Mouse (Mus musculus) hindbrain, embryonic 16.5 days (tissue): ENCODE measurements at regions not wholly inside any gene's neighbourhood (a gene's known extent, or its start where the extent isn't known, plus 50 kb on each side); places are given as distances from the start of the nearest gene placed in this dataset.

ENCODE experiments used
- ATAC-seq: fragments of 200-750 bp; cut with Nextera tagmentation; 2 replicates; pipeline ENCODE4 v1.8.0; 2017; ENCODE audit warnings: moderate TSS enrichment, moderate library complexity
- H3K27ac ChIP-seq: fragments of 300-500 bp; sonication (generic); 2 replicates; pipeline ENCODE4 v1.5.1; 2014; ENCODE audit warnings: low read depth, mild to moderate bottlenecking, control low read depth, low read length, moderate library complexity
- H3K27me3 ChIP-seq: fragments of 300-500 bp; sonication (generic); replicated peaks from 2 replicates; pipeline ENCODE4 v1.6.1; 2014; ENCODE audit warnings: low read length; ENCODE audit not compliant: control insufficient read depth, insufficient read depth
- H3K36me3 ChIP-seq: fragments of 300-500 bp; sonication (generic); 2 replicates; pipeline ENCODE4 v1.6.1; 2014; ENCODE audit warnings: mild to moderate bottlenecking, low read length, moderate library complexity, mixed read lengths; ENCODE audit not compliant: control insufficient read depth, insufficient read depth
- H3K4me1 ChIP-seq: fragments of 300-500 bp; sonication (generic); 2 replicates; pipeline ENCODE4 v1.6.1; 2014; ENCODE audit warnings: low read depth, low read length; ENCODE audit not compliant: control insufficient read depth, insufficient read depth
- H3K4me2 ChIP-seq: fragments of 300-500 bp; sonication (generic); 2 replicates; pipeline ENCODE4 v1.6.1; 2014; ENCODE audit warnings: mild to moderate bottlenecking, low read length, control low read depth, moderate library complexity
- H3K4me3 ChIP-seq: fragments of 300-500 bp; sonication (generic); 2 replicates; pipeline ENCODE4 v1.5.1; 2014; ENCODE audit warnings: mild to moderate bottlenecking, low read length, control low read depth, moderate library complexity
- H3K9ac ChIP-seq: fragments of 300-500 bp; sonication (generic); 2 replicates; pipeline ENCODE4 v1.6.1; 2014; ENCODE audit warnings: low read depth, mild to moderate bottlenecking, control low read depth, low read length, moderate library complexity
- H3K9me3 ChIP-seq: fragments of 300-500 bp; sonication (generic); 2 replicates; pipeline ENCODE4 v1.6.1; 2014; ENCODE audit warnings: mild to moderate bottlenecking, low read length, moderate library complexity; ENCODE audit not compliant: control insufficient read depth
- WGBS: fragments of 180-500 bp; shearing (Covaris S2); extraction: QIAGEN DNeasy Blood & Tissue Kit; methylation state at CpG from one replicate; pipeline ENCODE4 v1.1.7; 2014; 5-methylcytosine and 5-hydroxymethylcytosine counted together

DNA sequence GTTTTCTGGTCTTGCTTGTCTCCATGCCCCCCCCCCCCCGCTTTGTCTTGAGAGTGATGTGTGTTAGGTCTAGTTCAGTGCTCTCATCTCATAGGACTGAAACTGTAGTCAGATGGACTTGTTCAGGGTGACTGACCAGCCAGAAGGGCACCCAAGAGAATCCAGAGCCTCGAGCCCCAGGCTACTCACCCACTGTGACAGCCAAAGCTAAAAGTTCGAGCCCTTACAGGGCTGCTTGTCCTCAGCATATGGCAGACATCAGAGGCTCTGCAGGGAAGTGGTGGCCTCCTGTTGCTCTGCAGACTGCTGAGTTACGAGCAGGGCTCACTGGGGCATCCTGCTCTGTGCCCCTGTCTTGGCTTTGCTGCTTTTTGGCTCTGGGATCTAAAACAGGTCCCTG is 64.9 kb downstream of the Fam43a start:
- H3K4me3 ChIP-seq: no peak overlapping the region
- no peaks in the 10 kb centered on the region for H3K4me1 ChIP-seq
- H3K9ac ChIP-seq: no peak overlapping the region
- WGBS: 54% methylated on average over 4 of the region's 4 CpGs
- H3K9me3 ChIP-seq: no peaks in the 10 kb centered on the region
- H3K27me3 ChIP-seq: no peaks in the 10 kb centered on the region
- peak; percentile 31; the same call in 1 of the 2 replicates for ATAC-seq
- H3K27ac ChIP-seq: no peak overlapping the region
- H3K4me2 ChIP-seq: no peak overlapping the region
- H3K36me3 ChIP-seq: no peaks in the 10 kb centered on the region

DNA sequence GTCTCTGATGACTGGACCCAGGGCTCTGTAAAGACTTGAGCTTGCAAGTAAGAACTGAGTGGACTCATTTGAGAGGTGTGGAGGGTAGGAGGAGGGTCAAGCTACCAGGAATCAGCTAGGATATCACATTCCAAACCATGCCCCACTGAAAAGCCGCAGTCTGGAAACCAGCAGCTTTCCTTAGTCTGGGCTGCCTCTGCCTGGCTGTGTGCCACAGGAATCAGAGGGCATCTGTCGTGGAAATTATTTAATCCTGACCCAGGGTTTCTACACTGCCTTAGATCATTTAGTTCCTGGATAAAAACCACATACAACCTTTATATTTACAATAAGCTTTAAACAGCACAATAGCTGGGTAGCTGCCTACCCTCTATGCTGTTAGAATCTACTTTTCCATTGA is 66.4 kb downstream of the Fam43a start:
- ATAC-seq: no peak
- Histone ChIP-seq H3K9me3 (no peaks in the 10 kb centered on the region), H3K27me3 (no peaks in the 10 kb centered on the region), H3K4me3 (no peak overlapping the region), H3K4me2 (no peak overlapping the region), H3K9ac (no peak overlapping the region), H3K4me1 (no peaks in the 10 kb centered on the region), H3K27ac (no peak overlapping the region), H3K36me3 (no peaks in the 10 kb centered on the region)
- 45% methylated on average over 2 of the region's 2 CpGs for WGBS

DNA sequence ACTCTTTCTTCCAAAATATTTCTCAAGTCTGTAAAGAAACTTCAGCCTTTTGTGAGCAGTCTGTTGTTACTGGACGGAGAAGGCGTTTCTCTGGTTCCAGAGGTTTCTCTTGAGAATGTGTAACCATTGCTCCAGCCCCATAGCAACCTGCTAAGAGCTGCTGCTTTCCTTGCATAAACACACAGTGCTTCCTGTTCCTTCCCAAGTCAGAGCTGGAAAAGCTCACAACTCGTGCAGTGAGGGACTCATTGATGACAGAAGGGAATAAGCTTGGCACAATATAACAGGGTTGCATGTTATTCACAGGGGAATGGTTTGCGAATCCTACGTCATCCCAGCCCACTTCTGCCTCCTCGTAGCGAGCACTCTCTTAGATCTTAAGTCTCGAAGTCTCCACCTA is 70.4 kb downstream of the Fam43a start:
- Histone ChIP-seq H3K4me3 (no peak overlapping the region), H3K27ac (no peak overlapping the region), H3K4me2 (no peak overlapping the region), H3K36me3 (no peaks in the 10 kb centered on the region), H3K9me3 (no peaks in the 10 kb centered on the region), H3K27me3 (no peaks in the 10 kb centered on the region), H3K4me1 (no peaks in the 10 kb centered on the region), H3K9ac (no peak overlapping the region)
- ATAC-seq: no peak
- WGBS: 76% methylated on average over 8 of the region's 8 CpGs

GRCm38 (mm10) chr16:30671584-30671983 is 72.1 kb downstream of the Fam43a start:
- H3K27ac ChIP-seq: no peak overlapping the region
- H3K9me3 ChIP-seq: no peaks in the 10 kb centered on the region
- no peak for ATAC-seq
- no peaks in the 10 kb centered on the region for H3K4me1 ChIP-seq
- no peak overlapping the region for H3K9ac ChIP-seq
- WGBS: 68% methylated on average over 10 of the region's 10 CpGs
- H3K27me3 ChIP-seq: no peaks in the 10 kb centered on the region
- no peak overlapping the region for H3K4me3 ChIP-seq
- no peak overlapping the region for H3K4me2 ChIP-seq
- no peaks in the 10 kb centered on the region for H3K36me3 ChIP-seq

GRCm38 (mm10) chr16:30672776-30673550 is 73.4 kb downstream of the Fam43a start:
- no peaks in the 10 kb centered on the region for H3K9me3 ChIP-seq
- WGBS: 70% methylated on average over 15 of the region's 15 CpGs
- no peaks in the 10 kb centered on the region for H3K27me3 ChIP-seq
- H3K27ac ChIP-seq: no peak overlapping the region
- H3K36me3 ChIP-seq: no peaks in the 10 kb centered on the region
- no peak overlapping the region for H3K4me3 ChIP-seq
- no peak overlapping the region for H3K9ac ChIP-seq
- H3K4me1 ChIP-seq: no peaks in the 10 kb centered on the region
- ATAC-seq: no peak
- no peak overlapping the region for H3K4me2 ChIP-seq

DNA sequence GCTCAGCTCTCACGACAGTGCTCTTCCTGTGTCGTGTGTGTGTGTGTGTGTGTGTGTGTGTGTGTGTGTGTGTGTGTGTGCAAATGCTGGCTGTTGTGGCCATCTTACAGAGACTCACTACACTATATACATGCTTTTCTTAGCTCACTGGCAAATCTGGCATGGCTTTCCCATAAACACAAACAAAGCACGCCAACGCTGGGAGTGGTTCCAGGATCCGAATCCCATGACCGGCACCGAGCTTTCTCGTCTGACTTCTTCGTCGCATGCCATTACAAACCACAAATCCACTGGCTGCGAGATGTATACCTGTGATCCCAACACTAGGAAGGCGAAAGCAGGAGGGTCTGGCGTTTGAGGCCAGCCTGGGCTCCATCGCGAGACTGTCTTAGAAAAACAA is 74.1 kb downstream of the Fam43a start:
- Histone ChIP-seq H3K27me3 (no peaks in the 10 kb centered on the region), H3K9ac (no peak overlapping the region), H3K4me2 (no peak overlapping the region), H3K9me3 (no peaks in the 10 kb centered on the region), H3K27ac (no peak overlapping the region), H3K4me3 (no peak overlapping the region), H3K4me1 (no peaks in the 10 kb centered on the region), H3K36me3 (no peaks in the 10 kb centered on the region)
- ATAC-seq: no peak
- 85% methylated on average over 15 of the region's 15 CpGs for WGBS

DNA sequence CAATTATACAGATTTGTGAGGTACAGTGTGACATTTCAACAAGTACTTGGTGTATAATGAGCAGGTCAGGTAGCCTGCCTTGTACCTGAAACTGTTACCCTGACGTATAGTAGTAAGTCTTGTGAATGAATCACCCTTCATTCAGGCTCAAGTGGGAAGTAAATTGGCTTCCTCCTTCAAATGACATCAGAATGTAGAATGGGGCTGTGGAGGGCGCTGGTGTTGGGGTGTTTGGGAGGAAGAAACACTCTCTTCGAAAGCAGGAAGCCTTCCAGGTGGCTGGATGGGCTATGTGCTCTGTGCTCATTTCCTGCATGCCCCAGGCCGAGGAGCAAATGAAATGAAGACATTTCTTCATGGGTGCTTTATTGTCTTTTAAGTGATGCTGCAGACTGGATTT is 76.3 kb downstream of the Fam43a start:
- no peak overlapping the region for H3K4me2 ChIP-seq
- H3K4me3 ChIP-seq: no peak overlapping the region

DNA sequence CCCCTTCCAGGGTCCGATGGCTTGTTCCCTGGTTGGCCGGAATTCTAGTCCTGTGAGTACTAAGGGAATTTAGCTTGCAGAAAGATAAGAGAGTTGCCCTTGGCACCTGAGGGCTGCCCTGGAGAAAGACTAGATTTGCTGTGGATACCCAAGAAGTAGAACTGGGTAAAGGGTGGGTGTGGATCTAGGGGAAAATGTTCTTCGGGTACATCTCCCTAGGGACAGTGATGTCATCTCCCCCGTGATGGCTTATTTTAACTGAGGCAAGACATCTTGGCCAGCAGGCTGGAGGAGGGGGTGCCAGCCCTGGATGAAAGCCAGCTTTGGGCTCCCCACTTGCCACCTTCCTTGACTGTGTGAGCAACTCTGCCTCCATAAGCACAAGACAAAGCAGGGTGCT is 77.5 kb downstream of the Fam43a start:
- Histone ChIP-seq H3K4me1 (no peaks in the 10 kb centered on the region), H3K9ac (no peak overlapping the region), H3K4me3 (no peak overlapping the region), H3K9me3 (no peaks in the 10 kb centered on the region), H3K27ac (no peak overlapping the region), H3K36me3 (no peaks in the 10 kb centered on the region), H3K4me2 (no peak overlapping the region), H3K27me3 (no peaks in the 10 kb centered on the region)
- ATAC-seq: no peak
- WGBS: 90% methylated on average over 4 of the region's 4 CpGs

More for the DNA sequence above, 76.3 kb downstream of the Fam43a start:
- Histone ChIP-seq H3K27me3 (no peaks in the 10 kb centered on the region), H3K9me3 (no peaks in the 10 kb centered on the region), H3K27ac (no peak overlapping the region), H3K9ac (no peak overlapping the region), H3K36me3 (no peaks in the 10 kb centered on the region), H3K4me1 (no peaks in the 10 kb centered on the region)
- ATAC-seq: no peak
- 79% methylated on average over 4 of the region's 4 CpGs for WGBS

DNA sequence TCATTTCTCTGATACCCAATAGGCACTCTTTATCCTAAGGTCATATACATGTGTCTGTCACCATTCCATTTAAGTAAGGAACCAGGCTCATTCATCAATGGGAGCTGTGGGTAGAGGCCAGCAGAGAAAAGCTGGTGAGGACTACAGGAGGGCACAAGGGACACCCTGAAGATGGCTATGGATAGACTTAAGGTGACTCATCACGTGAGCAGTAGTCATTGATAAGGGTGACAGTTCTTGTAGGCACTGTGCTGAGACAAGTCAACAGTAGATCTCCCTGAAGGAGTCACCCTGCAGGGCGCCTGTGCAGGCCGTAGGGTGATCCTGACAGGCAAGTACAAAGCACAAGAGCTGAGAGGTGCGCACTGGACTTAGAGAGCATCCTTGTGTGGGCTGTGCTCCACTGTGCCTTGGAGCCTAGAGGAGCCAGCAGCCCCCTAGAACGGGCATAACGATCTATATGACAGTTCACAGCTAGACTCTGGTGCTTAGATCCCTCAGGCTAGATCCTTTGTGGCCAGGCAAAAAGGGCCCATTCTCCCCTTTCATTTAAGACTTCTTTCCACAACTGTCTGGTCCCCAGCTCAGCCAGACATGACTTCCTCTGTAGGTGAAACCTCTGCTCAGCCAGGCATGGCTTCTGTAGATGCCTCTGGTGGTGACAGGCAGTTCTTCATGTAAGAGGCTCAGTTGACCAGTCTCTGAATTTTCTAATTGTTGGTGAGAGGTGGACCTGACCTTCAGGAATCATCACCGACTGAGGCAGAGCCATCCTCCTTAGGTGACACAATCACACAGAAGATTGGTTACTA is 78.6 kb downstream of the Fam43a start:
- Histone ChIP-seq H3K27me3 (no peaks in the 10 kb centered on the region), H3K36me3 (no peaks in the 10 kb centered on the region), H3K4me1 (no peaks in the 10 kb centered on the region), H3K4me3 (no peak overlapping the region), H3K27ac (no peak overlapping the region), H3K4me2 (no peak overlapping the region), H3K9ac (no peak overlapping the region), H3K9me3 (no peaks in the 10 kb centered on the region)
- WGBS: 87% methylated on average over 7 of the region's 7 CpGs
- no peak for ATAC-seq
